Mouse (Mus musculus) liver, embryonic 16.5 days (tissue): ENCODE data around the gene Rbm42. TPM values are rescaled to one million over a fixed set of nuclear protein-coding genes. Genes with fewer than 3 reads are reported as not detected.

Experiments used
- ATAC-seq: fragments of 200-750 bp; cut with Nextera tagmentation; 2 replicates; pipeline ENCODE4 v1.8.0; 2017; ENCODE audit warnings: low read depth, mild to moderate bottlenecking, moderate number of reproducible peaks, moderate library complexity
- H3K27ac ChIP-seq: fragments of 300-500 bp; sonication (generic); 2 replicates; pipeline ENCODE4 v1.5.1; 2014; ENCODE audit warnings: mild to moderate bottlenecking, low read length
- H3K27me3 ChIP-seq: fragments of 300-500 bp; sonication (generic); 2 replicates; pipeline ENCODE4 v1.6.1; 2014; ENCODE audit warnings: low read depth, low read length, mixed read lengths; ENCODE audit not compliant: control insufficient read depth, insufficient read depth
- H3K36me3 ChIP-seq: fragments of 300-500 bp; sonication (generic); 2 replicates; pipeline ENCODE4 v1.6.1; 2014; ENCODE audit warnings: mild to moderate bottlenecking; ENCODE audit not compliant: control insufficient read depth, insufficient read depth
- H3K4me1 ChIP-seq: fragments of 300-500 bp; sonication (generic); 2 replicates; pipeline ENCODE4 v1.6.1; 2014; ENCODE audit warnings: low read depth, low read length, mixed read lengths; ENCODE audit not compliant: control insufficient read depth
- H3K4me2 ChIP-seq: fragments of 300-500 bp; sonication (generic); 2 replicates; pipeline ENCODE4 v1.6.1; 2014; ENCODE audit warnings: low read depth, low read length, mixed read lengths
- H3K4me3 ChIP-seq: fragments of 300-500 bp; sonication (generic); 2 replicates; pipeline ENCODE4 v1.5.1; 2014; ENCODE audit warnings: low read depth, mild to moderate bottlenecking, low read length
- H3K9ac ChIP-seq: fragments of 300-500 bp; sonication (generic); 2 replicates; pipeline ENCODE4 v1.6.1; 2014; ENCODE audit warnings: low read depth, low read length
- H3K9me3 ChIP-seq: fragments of 300-500 bp; sonication (generic); replicated peaks from 2 replicates; pipeline ENCODE4 v1.6.1; 2016; ENCODE audit warnings: low read length; ENCODE audit not compliant: control insufficient read depth
- WGBS: fragments of 180-500 bp; shearing (Covaris S2); extraction: QIAGEN DNeasy Blood & Tissue Kit; methylation state at CpG from one replicate; pipeline ENCODE4 v1.1.7; 2014; ENCODE audit not compliant: insufficient replicate concordance; 5-methylcytosine and 5-hydroxymethylcytosine counted together
- polyA plus RNA-seq: library from polyadenylated mRNA; unstranded; fragments of >200 nt; fragmentation: Nextera tagmentation; extraction: Ambion mirVana; gene quantifications from 2 replicates; pipeline ENCODE4 v1.2.1, GENCODE M21; 2015

The Rbm42 gene
- 41.9 and 43.4 TPM in 2 replicates for polyA plus RNA-seq

DNA sequence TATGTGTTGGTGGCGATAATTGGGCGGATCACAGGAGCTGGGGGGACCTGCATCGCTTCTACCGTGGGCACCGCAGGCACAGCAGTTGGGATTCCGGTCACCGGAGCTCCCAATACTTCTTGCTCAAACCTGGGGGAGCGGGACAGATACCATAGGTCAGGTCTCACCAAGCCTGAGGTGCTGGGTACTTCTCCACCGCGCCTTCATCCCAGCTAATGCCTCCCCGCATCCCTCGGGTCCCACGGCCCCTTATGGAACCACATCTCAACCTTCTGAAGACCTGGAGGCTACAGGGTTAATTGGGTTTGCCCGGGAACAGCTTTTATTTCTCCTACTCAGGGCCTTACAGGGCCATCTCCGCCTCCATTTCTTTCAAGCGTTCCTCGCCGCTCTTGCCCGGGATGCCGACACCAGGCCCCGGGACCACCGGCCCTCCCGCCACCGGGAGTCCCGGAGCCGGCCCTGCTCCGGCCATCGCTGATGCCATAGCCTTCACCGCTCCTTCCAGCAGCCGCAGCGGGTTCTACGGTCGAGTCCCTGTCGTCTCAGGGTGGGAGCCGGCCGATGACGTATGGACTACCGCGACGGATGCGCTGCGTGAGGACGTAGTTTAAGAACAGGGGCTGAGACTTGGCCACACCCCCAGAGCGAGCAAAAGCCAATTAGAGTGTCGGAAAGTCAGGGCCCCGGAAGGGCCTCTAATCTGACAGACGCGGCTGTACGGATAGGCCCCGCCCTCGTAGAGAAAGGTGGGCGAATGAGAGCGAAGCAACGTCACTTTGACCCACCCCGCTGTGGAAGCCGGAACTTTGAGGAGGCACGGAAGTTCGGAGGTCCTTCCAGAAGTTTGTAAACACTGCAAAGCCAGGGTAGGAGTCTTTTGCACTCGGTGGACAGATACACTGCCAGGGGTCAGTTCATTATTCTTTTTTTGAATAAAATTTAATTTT, at the start of gene Rbm42:
Gene Rbm42, minus strand, starts transcription at position 727 of the 950 bp plus-strand sequence.
- Histone ChIP-seq H3K27me3 (no peaks in the 10 kb centered on the region), H3K36me3 (peaks cover 31% of the 10 kb centered on the region), H3K4me3 (peak within 1 kb of the TSS; percentile 94), H3K9me3 (no peaks in the 10 kb centered on the region), H3K4me2 (peak within 1 kb of the TSS; percentile 63), H3K27ac (peak within 1 kb of the TSS; percentile 80), H3K9ac (peak within 1 kb of the TSS; percentile 95), H3K4me1 (peaks cover 6% of the 10 kb centered on the region)
- ATAC-seq: peak; percentile 100
- WGBS: under 1% methylated on average over 59 of the region's 59 CpGs

DNA sequence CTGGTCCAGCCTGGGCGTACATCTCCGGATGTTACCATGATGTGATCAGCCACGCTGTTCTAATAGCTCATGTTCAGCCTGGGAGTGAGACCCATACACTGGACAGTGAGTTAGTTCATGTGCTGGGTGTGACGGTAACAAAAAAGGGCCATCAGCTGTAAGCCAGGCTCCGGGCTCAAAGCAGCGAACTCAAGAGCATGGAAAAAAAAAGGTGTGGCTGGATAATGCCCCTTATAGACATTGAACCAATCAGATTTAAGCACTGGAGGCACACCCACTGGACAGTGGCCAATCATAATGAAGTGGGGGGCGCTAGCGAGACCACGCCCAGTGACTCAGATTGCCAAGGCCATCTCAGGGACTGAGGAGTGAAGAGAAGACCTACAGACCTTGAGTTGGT, 48.5 kb upstream of the Rbm42 start, which contains the start of gene 2200002J24Rik:
Gene 2200002J24Rik, plus strand, starts transcription at position 338 of the 400 bp plus-strand sequence.
- Histone ChIP-seq H3K4me3 (no peak within 1 kb of the TSS), H3K27me3 (no peaks in the 10 kb centered on the region), H3K9ac (no peak within 1 kb of the TSS), H3K36me3 (no peaks in the 10 kb centered on the region), H3K27ac (no peak within 1 kb of the TSS), H3K4me1 (peaks cover 8% of the 10 kb centered on the region), H3K4me2 (no peak within 1 kb of the TSS), H3K9me3 (no peaks in the 10 kb centered on the region)
- peak; percentile 37; the same call in 1 of the 2 replicates for ATAC-seq
- 35% methylated on average over 9 of the region's 9 CpGs for WGBS

DNA sequence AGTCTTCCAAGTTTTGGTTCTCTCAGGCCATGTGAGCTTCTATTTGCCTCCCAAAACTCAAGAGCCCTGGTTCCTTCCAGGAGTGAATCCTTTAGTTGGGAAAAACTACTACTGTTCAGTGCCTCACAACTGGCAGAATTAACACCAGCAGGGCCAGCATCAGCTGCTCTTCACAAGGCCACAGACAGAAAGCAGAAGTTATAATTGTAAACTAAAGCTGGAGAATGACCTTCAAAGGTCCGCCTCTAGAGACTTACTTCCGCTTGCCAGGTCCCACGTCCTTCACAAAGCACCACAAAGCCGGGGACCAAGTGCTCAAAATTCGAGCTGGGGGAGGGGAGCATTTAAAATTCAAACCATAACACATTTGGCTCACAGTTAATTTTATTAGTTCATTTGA, 48.0 kb upstream of the Rbm42 start:
- no peak for ATAC-seq
- Histone ChIP-seq H3K9me3 (no peaks in the 10 kb centered on the region), H3K27ac (no peak overlapping the region), H3K4me1 (peaks cover 8% of the 10 kb centered on the region), H3K36me3 (no peaks in the 10 kb centered on the region), H3K27me3 (no peaks in the 10 kb centered on the region), H3K4me3 (no peak overlapping the region), H3K4me2 (no peak overlapping the region), H3K9ac (no peak overlapping the region)
- 16% methylated on average over 5 of the region's 5 CpGs for WGBS

DNA sequence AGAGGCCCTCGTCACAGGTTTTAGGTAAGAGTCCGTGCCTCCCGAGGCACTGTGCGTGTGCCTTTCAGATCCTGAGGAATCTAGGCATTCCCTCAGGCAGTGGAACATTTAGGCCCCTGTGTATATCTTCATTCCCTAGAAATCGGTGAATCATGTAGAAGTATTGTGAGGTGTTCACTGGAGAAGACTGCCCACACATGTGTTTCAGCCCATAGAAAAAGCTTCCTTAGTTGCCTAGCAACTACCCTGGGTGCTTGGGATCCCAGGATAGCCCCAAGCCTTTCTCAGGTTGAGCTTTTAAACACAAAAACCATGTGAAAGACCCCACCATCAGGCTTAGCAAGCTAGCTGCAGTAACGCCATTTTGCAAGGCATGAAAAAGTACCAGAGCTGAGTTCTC, 38.2 kb upstream of the Rbm42 start:
- Histone ChIP-seq H3K9ac (no peak overlapping the region), H3K36me3 (no peaks in the 10 kb centered on the region), H3K4me1 (no peaks in the 10 kb centered on the region), H3K27me3 (no peaks in the 10 kb centered on the region), H3K4me2 (no peak overlapping the region), H3K4me3 (no peak overlapping the region), H3K9me3 (no peaks in the 10 kb centered on the region), H3K27ac (no peak overlapping the region)
- 69% methylated on average over 6 of the region's 6 CpGs for WGBS
- ATAC-seq: no peak

DNA sequence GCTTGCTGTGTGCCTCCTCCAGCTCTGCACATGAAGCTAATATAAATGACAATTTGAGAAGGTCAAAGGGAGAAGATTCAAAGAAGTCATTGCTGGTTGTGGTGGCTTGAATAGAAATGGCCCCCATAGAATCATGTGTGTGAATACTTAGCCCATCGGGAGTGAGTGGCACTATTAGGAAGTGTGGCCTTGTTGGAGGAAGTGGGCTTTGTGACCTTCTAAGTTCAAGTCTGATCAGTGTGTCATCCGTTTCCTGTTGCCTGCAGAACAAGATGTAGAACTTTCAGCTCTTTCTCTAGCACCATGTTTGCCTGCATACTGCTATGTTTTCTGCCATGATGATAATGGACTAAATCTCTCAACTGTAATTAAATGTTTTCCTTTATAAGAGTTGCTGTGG, 33.3 kb upstream of the Rbm42 start:
- no peak overlapping the region for H3K4me3 ChIP-seq
- ATAC-seq: no peak

DNA sequence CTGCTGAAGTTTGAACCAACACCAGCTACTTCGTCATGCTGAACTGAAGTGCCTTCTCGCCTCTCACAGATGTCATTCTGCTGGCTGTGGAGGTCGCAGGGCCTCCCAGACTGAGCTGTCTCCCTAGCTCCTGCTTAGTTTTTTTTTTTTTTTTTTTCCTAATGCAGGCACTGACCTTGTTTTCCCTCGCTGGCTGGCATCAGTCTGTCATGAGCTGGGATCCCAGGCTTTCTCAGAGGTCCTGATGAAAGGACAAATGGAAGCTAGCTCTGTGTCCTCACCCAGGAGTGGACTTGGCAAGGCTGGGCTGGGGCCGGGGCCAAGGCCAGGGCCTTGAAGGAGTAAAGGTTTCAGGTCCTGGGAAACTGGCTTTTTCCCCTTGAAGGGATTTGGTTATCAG, 31.8 kb upstream of the Rbm42 start:
- Histone ChIP-seq H3K27ac (no peak overlapping the region), H3K4me3 (no peak overlapping the region), H3K9ac (no peak overlapping the region), H3K4me1 (no peaks in the 10 kb centered on the region), H3K4me2 (no peak overlapping the region), H3K36me3 (no peaks in the 10 kb centered on the region), H3K27me3 (no peaks in the 10 kb centered on the region), H3K9me3 (no peaks in the 10 kb centered on the region)
- no peak for ATAC-seq
- 68% methylated on average over 5 of the region's 5 CpGs for WGBS

More for the DNA sequence above, 33.3 kb upstream of the Rbm42 start:
- Histone ChIP-seq H3K36me3 (no peaks in the 10 kb centered on the region), H3K27ac (no peak overlapping the region), H3K27me3 (no peaks in the 10 kb centered on the region), H3K9me3 (no peaks in the 10 kb centered on the region), H3K4me2 (no peak overlapping the region), H3K4me1 (no peaks in the 10 kb centered on the region), H3K9ac (no peak overlapping the region)
- 16% methylated on average over 2 of the region's 2 CpGs for WGBS

DNA sequence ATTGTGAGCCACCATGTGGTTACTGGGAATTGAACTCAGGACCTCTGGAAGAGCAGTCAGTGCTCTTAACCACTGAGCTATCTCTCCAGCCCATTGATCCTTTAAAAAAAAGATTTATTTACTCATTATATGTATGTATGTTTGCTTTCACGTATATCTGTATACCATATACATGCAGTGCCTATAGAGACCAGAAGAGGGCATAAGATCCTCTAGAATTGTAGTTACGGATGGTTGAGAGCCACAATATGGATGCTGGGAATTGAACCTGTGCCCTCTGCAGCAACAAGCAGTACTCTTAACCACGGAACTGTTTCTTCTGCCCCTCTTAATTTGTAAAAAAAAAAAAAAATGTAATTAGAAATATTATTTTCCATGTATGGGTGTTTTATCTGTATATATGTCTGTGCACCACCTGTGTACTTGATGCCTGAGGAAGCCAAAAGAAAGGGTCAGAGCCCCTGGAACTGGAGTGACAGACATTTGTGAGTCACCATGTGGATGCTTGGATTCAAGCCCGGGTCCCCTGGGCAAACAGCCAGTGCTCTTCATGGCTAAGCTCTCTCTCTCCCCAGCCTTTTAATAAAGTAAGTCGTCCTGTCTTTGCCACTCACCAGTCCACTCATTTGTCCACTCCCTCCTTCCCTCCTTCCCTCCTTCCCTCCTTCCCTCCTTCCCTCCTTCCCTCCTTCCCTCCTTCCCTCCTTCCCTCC, 28.3 kb upstream of the Rbm42 start:
- no peaks in the 10 kb centered on the region for H3K27me3 ChIP-seq
- H3K4me3 ChIP-seq: no peak overlapping the region
- H3K27ac ChIP-seq: no peak overlapping the region
- H3K36me3 ChIP-seq: no peaks in the 10 kb centered on the region
- H3K9me3 ChIP-seq: no peaks in the 10 kb centered on the region
- H3K4me2 ChIP-seq: no peak overlapping the region
- WGBS: 54% methylated on average over 5 of the region's 5 CpGs
- ATAC-seq: no peak
- no peak overlapping the region for H3K9ac ChIP-seq
- no peaks in the 10 kb centered on the region for H3K4me1 ChIP-seq

DNA sequence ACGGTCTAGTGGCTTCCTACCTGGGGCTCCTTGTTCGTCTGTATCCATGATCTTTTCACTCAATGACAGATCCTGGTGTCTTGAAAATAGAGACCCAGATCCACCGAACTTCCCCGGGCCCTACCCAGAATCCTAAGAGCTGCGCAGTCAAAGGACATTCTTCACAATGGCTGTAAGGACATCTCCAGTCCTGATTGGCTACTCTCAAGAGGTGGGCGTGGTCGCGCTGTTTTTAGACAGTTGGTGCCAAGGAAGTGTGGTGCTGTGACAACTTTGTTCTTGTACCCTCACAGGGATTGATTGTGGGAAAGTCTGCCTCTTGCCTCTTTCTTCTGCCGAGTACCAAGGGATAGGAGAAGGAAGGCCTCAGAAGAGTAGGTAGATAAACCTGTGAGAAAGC, 21.4 kb upstream of the Rbm42 start, which contains the start of gene Pmis2:
Gene Pmis2, minus strand, starts transcription at position 126 of the 400 bp plus-strand sequence.
- ATAC-seq: no peak
- WGBS: 60% methylated on average over 9 of the region's 9 CpGs
- H3K9ac ChIP-seq: no peak within 1 kb of the TSS
- H3K27ac ChIP-seq: no peak within 1 kb of the TSS
- H3K4me2 ChIP-seq: no peak within 1 kb of the TSS
- no peak within 1 kb of the TSS for H3K4me3 ChIP-seq
- no peaks in the 10 kb centered on the region for H3K4me1 ChIP-seq
- no peaks in the 10 kb centered on the region for H3K36me3 ChIP-seq
- H3K9me3 ChIP-seq: no peaks in the 10 kb centered on the region
- H3K27me3 ChIP-seq: no peaks in the 10 kb centered on the region
